Mouse (Mus musculus) liver, embryonic 13.5 days (tissue): ENCODE data around the gene Rangrf. TPM values are rescaled to one million over a fixed set of nuclear protein-coding genes. Genes with fewer than 3 reads are reported as not detected.
"Not testable (repeated sequence)": the region's sequence is repeated elsewhere in the genome, so short reads cannot be mapped to it uniquely, and the experiment has no call there.

Experiments
- ATAC-seq: fragments of 200-750 bp; cut with Nextera tagmentation; 2 replicates; pipeline ENCODE4 v1.8.0; 2017; ENCODE audit warnings: low read depth, mild to moderate bottlenecking, moderate number of reproducible peaks, moderate library complexity
- DNase-seq: peaks from one replicate; pipeline ENCODE4 v3.0.0; 2022
- H3K27ac ChIP-seq: fragments of 300-500 bp; sonication (generic); 2 replicates; pipeline ENCODE4 v1.5.1; 2015; ENCODE audit warnings: moderate library complexity, mild to moderate bottlenecking, inconsistent platforms
- H3K27me3 ChIP-seq: fragments of 300-500 bp; sonication (generic); 2 replicates; pipeline ENCODE4 v1.6.1; 2015; ENCODE audit warnings: mild to moderate bottlenecking, inconsistent platforms
- H3K36me3 ChIP-seq: fragments of 300-500 bp; sonication (generic); 2 replicates; pipeline ENCODE4 v1.6.1; 2015; ENCODE audit warnings: mild to moderate bottlenecking, inconsistent platforms
- H3K4me1 ChIP-seq: fragments of 300-500 bp; sonication (generic); replicated peaks from 2 replicates; pipeline ENCODE4 v1.6.1; 2015; ENCODE audit warnings: inconsistent platforms
- H3K4me2 ChIP-seq: fragments of 300-500 bp; sonication (generic); 2 replicates; pipeline ENCODE4 v1.6.1; 2015; ENCODE audit warnings: inconsistent platforms, mild to moderate bottlenecking, moderate library complexity
- H3K4me3 ChIP-seq: fragments of 300-500 bp; sonication (generic); replicated peaks from 2 replicates; pipeline ENCODE4 v1.5.1; 2015; ENCODE audit warnings: mild to moderate bottlenecking, inconsistent platforms
- H3K9ac ChIP-seq: fragments of 300-500 bp; sonication (generic); 2 replicates; pipeline ENCODE4 v1.6.1; 2015; ENCODE audit warnings: mild to moderate bottlenecking, inconsistent platforms
- H3K9me3 ChIP-seq: fragments of 300-500 bp; sonication (generic); replicated peaks from 2 replicates; pipeline ENCODE4 v1.6.1; 2016; ENCODE audit warnings: inconsistent platforms
- WGBS: fragments of 180-500 bp; shearing (Covaris S2); methylation state at CpG from one replicate; pipeline ENCODE4 v1.1.7; 2015; ENCODE audit not compliant: insufficient replicate concordance; 5-methylcytosine and 5-hydroxymethylcytosine counted together
- microRNA-seq: library from miRNA; unstranded; fragments of <30 nt; microRNA quantifications from one replicate; pipeline ENCODE4, GENCODE M21; 2016
- polyA plus RNA-seq: library from polyadenylated mRNA; unstranded; fragments of >200 nt; fragmentation: Nextera tagmentation; extraction: Ambion mirVana; gene quantifications from 2 replicates; pipeline ENCODE4 v1.2.1, GENCODE M21; 2015

Gene Rangrf
- polyA plus RNA-seq, 1 experiment from 2014 or later = 52.4 TPM

DNA sequence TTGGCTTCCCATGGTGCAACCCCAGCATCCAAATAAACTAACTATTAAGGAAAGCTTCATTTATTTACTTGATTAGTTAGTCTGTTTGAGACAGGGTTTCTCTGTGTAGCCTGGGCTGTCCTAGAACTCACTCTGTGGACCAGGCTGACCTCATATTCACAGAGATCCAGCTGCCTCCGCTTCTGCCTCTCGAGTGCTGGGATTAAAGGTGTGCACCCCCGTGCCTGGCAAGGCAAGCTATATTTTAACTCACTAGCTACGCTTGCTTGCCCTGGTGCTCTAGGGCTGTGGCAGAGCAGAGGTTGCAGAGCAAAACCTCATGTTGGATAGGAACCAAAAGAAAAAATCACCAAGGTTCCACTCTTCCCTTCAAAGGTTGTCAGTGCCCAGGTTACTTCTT, 34.5 kb downstream of the Rangrf start:
- no peaks in the 10 kb centered on the region for H3K27me3 ChIP-seq
- WGBS = 58% methylated on average over 4 of the region's 4 CpGs
- H3K4me3 ChIP-seq = peak overlapping the region; percentile 50
- peak overlapping the region; percentile 63 for H3K4me2 ChIP-seq
- H3K9me3 ChIP-seq = no peaks in the 10 kb centered on the region
- no peak for DNase-seq
- H3K36me3 ChIP-seq = no peaks in the 10 kb centered on the region
- H3K4me1 ChIP-seq = peaks cover 12% of the 10 kb centered on the region; the same call in 1 of the 2 replicates
- no peak overlapping the region for H3K27ac ChIP-seq
- H3K9ac ChIP-seq = peak overlapping the region; percentile 60; the same call in 1 of the 2 replicates
- no peak for ATAC-seq

DNA sequence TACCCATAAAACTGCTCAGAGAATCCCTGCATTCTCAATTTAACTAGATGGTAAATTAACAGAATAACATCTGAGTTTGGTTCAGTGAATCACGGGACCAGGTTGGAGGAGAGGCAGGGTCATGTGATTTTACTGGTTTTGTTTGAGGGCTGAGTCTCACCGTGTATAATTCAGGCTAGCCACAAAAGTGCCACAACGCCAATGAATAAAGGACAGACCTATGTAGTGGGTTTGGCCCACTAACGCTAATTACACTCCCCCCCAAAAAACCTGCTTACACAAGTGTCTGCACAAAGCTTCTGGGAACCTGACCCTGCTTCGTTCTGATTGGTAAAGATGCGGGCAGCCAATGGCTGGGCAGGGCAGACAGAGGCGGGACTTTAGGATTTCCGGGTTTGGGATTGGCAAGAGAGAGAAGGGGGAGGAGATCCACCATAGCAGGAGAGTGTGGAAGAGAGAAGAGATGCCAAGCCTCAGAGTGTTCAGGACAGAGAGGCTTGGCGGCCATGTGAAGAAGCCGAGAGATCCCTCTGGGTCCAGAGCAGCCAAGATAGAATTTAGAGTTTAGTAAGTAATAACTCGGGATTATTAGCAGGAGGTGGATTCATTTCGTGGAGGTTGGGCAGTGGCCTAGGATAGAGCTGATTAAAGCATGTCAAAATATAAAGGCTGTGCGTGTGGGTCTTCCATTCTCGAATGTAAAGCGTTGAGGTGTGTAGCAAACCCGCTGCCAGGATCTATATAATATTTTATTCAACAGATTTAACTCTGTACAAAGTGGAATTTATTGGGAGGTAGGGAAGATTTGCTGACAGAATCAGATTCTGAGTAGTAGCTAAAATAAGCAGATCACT, 35.3 kb downstream of the Rangrf start:
- DNase-seq (peak; percentile 81), ATAC-seq (peak; percentile 98)
- Histone ChIP-seq H3K4me1 (peaks cover 12% of the 10 kb centered on the region; the same call in 1 of the 2 replicates), H3K27ac (no peak overlapping the region), H3K9ac (peak overlapping the region; percentile 60), H3K36me3 (no peaks in the 10 kb centered on the region), H3K4me2 (peak overlapping the region; percentile 63), H3K4me3 (peak overlapping the region; percentile 50), H3K27me3 (no peaks in the 10 kb centered on the region), H3K9me3 (no peaks in the 10 kb centered on the region)
- WGBS = 4% methylated on average over 16 of the region's 16 CpGs

DNA sequence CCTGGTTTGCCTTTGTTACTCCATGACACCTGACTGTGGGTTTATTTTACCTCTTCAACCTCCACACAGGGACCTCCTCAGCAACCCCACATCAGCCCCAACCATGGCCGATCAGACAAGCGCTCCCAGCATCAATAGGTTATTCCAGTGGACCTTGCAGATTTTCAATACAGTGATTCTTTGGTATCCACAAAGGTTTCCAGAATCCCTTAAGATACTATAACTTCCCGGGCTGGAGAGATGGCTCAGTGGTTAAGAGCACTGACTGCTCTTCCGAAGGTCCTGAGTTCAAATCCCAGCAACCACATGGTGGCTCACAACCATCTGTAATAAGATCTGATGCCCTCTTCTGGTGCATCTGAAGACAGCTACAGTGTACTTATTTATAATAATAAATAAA, 38.0 kb downstream of the Rangrf start:
- H3K27me3 ChIP-seq, H3K4me3 ChIP-seq, H3K4me2 ChIP-seq, ATAC-seq, H3K9me3 ChIP-seq, DNase-seq, H3K27ac ChIP-seq, H3K9ac ChIP-seq, H3K36me3 ChIP-seq: not testable (repeated sequence)
- WGBS = 84% methylated on average over 4 of the region's 4 CpGs
- H3K4me1 ChIP-seq = peaks cover 12% of the 10 kb centered on the region; the same call in 1 of the 2 replicates

DNA sequence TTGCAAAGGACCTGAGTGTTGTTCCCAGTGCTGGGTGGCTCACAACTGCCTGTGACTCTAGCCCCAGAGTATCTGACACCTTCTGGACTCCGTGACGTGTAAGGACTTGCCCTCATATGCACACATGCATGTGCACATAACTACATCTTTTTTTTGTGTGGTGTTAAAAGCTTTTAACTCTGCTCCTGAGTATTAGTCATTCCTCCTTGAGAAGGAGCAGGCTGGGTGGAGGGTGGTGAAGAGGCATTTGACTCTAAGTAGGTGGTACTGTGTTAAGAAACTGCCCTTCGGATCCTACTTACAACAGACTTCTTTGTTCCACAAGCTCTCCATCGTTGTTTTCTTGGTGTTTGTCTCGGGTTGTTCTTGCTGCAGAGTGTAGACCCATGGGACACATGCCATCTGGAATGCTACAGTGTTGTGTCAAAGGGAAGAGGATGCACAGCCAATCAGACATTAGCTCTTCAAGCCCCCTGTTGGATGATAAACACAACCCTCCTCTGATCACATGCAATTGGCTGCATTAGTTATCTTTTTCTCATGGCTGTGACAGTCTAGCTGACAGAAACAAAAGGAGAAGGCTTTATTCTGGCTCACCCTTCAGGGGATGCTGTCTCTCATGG, 41.0 kb downstream of the Rangrf start:
- H3K9me3 ChIP-seq = no peaks in the 10 kb centered on the region
- no peak overlapping the region for H3K4me2 ChIP-seq
- H3K4me1 ChIP-seq = 0 out of 2 replicates have a peak, but pooled peaks cover under 1% of the 10 kb centered on the region
- no peak overlapping the region for H3K9ac ChIP-seq
- no peaks in the 10 kb centered on the region for H3K36me3 ChIP-seq
- WGBS = 71% methylated on average over 5 of the region's 5 CpGs
- DNase-seq (no peak), ATAC-seq (no peak)
- H3K27ac ChIP-seq = no peak overlapping the region
- H3K27me3 ChIP-seq = 0 out of 2 replicates have a peak, but pooled peaks cover 3% of the 10 kb centered on the region
- no peak overlapping the region for H3K4me3 ChIP-seq

DNA sequence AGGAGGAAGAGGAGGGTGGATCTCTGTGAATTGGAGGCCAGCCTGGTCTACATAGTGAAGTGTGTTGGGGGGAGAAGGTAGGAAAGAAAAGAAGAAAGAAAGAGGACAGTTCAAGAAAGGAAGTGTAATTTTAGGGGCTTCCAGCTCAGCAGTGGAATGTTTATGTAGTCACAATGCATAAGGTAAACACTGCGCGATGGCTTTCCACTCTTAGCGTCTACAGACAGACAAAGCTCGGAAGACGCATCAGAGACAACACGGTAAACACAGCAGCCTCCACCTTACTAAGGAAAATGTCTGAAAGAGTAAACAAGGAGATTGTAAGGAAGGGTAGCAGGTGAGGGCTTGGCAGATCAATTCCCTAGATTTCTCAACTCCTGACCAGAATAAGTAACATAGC, 45.0 kb downstream of the Rangrf start:
- no peak overlapping the region for H3K27ac ChIP-seq
- DNase-seq = no peak
- ATAC-seq = no peak

DNA sequence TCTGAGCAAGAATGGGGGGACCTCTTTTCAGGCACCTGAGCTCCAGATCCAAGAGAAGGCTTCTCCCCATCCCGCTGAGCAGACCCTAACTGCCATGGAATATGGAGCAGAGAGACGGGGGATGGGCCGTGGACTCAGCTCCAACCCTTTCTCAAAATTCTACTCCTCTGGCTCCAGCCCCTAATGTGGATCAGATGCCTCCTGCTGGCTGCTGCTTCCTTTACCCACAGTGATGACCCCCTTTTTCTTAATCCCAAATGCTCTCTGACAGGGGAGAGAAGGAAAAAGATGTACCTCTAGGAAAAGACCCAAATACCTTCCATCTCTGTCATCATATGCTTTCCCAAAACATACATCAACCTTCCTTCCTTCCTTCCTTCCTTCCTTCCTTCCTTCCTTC, 48.0 kb downstream of the Rangrf start, which contains the start of gene Odf4:
Odf4 (minus strand) TSS at position 101 of the 400 bp plus-strand sequence.
- H3K4me3 ChIP-seq = no peak within 1 kb of the TSS
- H3K4me2 ChIP-seq = no peak within 1 kb of the TSS
- WGBS = 71% methylated on average over 3 of the region's 3 CpGs
- H3K27me3 ChIP-seq = peaks cover 9% of the 10 kb centered on the region; the same call in 1 of the 2 replicates
- no peak within 1 kb of the TSS for H3K27ac ChIP-seq
- no peak for DNase-seq
- H3K9ac ChIP-seq = no peak within 1 kb of the TSS
- H3K36me3 ChIP-seq = no peaks in the 10 kb centered on the region
- no peaks in the 10 kb centered on the region for H3K9me3 ChIP-seq
- peaks cover 4% of the 10 kb centered on the region for H3K4me1 ChIP-seq
- ATAC-seq = no peak

More for the DNA sequence above, 45.0 kb downstream of the Rangrf start:
- H3K9me3 ChIP-seq = no peaks in the 10 kb centered on the region
- H3K4me1 ChIP-seq = no peaks in the 10 kb centered on the region
- no peak overlapping the region for H3K4me2 ChIP-seq
- 0 out of 2 replicates have a peak, but pooled peaks cover 3% of the 10 kb centered on the region for H3K27me3 ChIP-seq
- no peak overlapping the region for H3K4me3 ChIP-seq
- H3K36me3 ChIP-seq = no peaks in the 10 kb centered on the region
- no peak overlapping the region for H3K9ac ChIP-seq
- WGBS = 65% methylated on average over 6 of the region's 6 CpGs

DNA sequence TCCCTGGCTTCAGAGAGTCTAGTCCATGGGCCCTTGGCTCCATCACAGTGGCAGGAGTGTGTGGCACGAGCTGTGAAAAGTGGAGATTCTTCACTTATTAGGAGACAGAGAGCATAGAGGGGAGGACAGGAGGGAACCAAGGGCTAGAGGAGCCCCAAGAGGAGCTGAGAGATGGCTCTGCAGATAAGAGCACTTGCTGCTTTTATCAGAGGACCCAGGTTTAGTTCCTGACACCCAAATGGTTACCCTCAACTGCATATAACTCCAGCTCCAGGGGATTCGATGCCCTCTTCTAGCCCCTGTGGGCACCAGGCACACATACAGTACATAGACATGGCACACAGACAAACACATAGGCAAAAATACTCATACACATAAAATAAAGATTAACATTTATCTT, 50.2 kb downstream of the Rangrf start:
- no peak for ATAC-seq
- Histone ChIP-seq H3K4me1 (peaks cover 4% of the 10 kb centered on the region), H3K27me3 (peaks cover 9% of the 10 kb centered on the region; the same call in 1 of the 2 replicates), H3K4me2 (no peak overlapping the region), H3K9ac (no peak overlapping the region), H3K9me3 (no peaks in the 10 kb centered on the region), H3K36me3 (no peaks in the 10 kb centered on the region), H3K4me3 (no peak overlapping the region), H3K27ac (no peak overlapping the region)
- 49% methylated on average over 2 of the region's 2 CpGs for WGBS
- no peak for DNase-seq

DNA sequence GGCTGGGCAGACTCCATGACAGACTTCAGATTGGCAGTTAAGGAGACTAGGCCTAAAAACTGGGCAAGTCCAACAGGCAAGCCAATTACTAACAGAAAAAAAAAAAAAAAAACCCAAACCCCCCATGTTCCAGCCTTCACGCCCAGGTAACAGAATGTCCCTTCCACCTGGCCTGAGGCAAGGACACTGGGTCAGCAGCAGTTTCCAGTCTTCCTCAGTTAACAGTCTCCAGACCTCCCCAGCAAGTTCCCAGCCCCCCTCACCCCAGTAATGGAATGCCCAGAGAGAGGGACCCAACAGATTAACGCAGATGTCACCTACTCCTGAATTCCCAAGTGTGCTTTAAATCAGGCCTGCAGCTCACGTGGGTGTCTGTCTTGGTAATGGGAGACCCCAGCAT, 51.8 kb downstream of the Rangrf start:
- H3K4me3 ChIP-seq = no peak overlapping the region
- no peaks in the 10 kb centered on the region for H3K36me3 ChIP-seq
- no peak overlapping the region for H3K27ac ChIP-seq
- H3K9ac ChIP-seq = no peak overlapping the region
- no peaks in the 10 kb centered on the region for H3K9me3 ChIP-seq
- no peak for DNase-seq
- peaks cover 4% of the 10 kb centered on the region for H3K4me1 ChIP-seq
- 59% methylated on average over 3 of the region's 3 CpGs for WGBS
- H3K27me3 ChIP-seq = peaks cover 9% of the 10 kb centered on the region; the same call in 1 of the 2 replicates
- H3K4me2 ChIP-seq = no peak overlapping the region
- no peak for ATAC-seq

Small RNA genes within 50 kb of the gene (microRNA-seq; reads per million reads assigned to microRNA genes)
- gene Mir3062 = 5.9 reads per million, percentile 14 among the genes with 10 or more reads in this experiment

Other genes with a start within 250 kb of the Rangrf start
- 35.5 and 40.0 TPM in 2 replicates for gene Ndel1, start 103.3 kb downstream of the Rangrf start, polyA plus RNA-seq
- gene Rnf222, start 86.6 kb downstream of the Rangrf start, polyA plus RNA-seq = 0.08 and 0.09 TPM in 2 replicates
- 881 and 895 TPM in 2 replicates for gene Rpl26, start 73.6 kb downstream of the Rangrf start, polyA plus RNA-seq
- gene Odf4, start 48.1 kb downstream of the Rangrf start, polyA plus RNA-seq = not detected in 2 replicates
- gene Arhgef15, start 17.7 kb downstream of the Rangrf start, polyA plus RNA-seq = 1.4 and 1.5 TPM in 2 replicates
- gene Slc25a35, start 7.1 kb downstream of the Rangrf start, polyA plus RNA-seq = 0.47 and 0.57 TPM in 2 replicates
- 32.4 and 33.2 TPM in 2 replicates for gene Pfas, start 33.3 kb upstream of the Rangrf start, polyA plus RNA-seq
- 16.9 and 20.3 TPM in 2 replicates for gene Ctc1, start 40.7 kb upstream of the Rangrf start, polyA plus RNA-seq
- 116 and 123 TPM in 2 replicates for gene Aurkb, start 70.5 kb upstream of the Rangrf start, polyA plus RNA-seq
- gene Borcs6, start 84.5 kb upstream of the Rangrf start, polyA plus RNA-seq = 3.5 TPM in 2 replicates
- 30.8 and 31.7 TPM in 2 replicates for gene Tmem107, start 95.6 kb upstream of the Rangrf start, polyA plus RNA-seq
- 12.5 and 15.9 TPM in 2 replicates for gene Vamp2, start 113.3 kb upstream of the Rangrf start, polyA plus RNA-seq
- 1.9 TPM in 2 replicates for gene Per1, start 120.0 kb upstream of the Rangrf start, polyA plus RNA-seq
- gene Hes7, start 145.2 kb upstream of the Rangrf start, polyA plus RNA-seq = 0.17 and 0.18 TPM in 2 replicates
- 0.09 TPM in 1 of 2 replicates, not detected in the other for gene 9130213A22Rik, start 147.4 kb upstream of the Rangrf start, polyA plus RNA-seq
- 0.06 TPM in 1 of 2 replicates, not detected in the other for gene Aloxe3, start 150.7 kb upstream of the Rangrf start, polyA plus RNA-seq
- gene Alox12b, start 181.8 kb upstream of the Rangrf start, polyA plus RNA-seq = not detected in 2 replicates
- 0.20 TPM in 1 of 2 replicates, not detected in the other for gene Alox8, start 222.7 kb upstream of the Rangrf start, polyA plus RNA-seq